Mouse (Mus musculus) kidney, adult 18-20 months (tissue): ENCODE measurements at regions not wholly inside any gene's neighbourhood (a gene's known extent, or its start where the extent isn't known, plus 50 kb on each side); places are given as distances from the start of the nearest gene placed in this dataset.
A peak's percentile ranks its signal among the peaks of the same experiment; 100 is the strongest.

ENCODE experiments used
- DNase-seq: peaks from one replicate; pipeline ENCODE4 v3.0.0; 2021

DNA sequence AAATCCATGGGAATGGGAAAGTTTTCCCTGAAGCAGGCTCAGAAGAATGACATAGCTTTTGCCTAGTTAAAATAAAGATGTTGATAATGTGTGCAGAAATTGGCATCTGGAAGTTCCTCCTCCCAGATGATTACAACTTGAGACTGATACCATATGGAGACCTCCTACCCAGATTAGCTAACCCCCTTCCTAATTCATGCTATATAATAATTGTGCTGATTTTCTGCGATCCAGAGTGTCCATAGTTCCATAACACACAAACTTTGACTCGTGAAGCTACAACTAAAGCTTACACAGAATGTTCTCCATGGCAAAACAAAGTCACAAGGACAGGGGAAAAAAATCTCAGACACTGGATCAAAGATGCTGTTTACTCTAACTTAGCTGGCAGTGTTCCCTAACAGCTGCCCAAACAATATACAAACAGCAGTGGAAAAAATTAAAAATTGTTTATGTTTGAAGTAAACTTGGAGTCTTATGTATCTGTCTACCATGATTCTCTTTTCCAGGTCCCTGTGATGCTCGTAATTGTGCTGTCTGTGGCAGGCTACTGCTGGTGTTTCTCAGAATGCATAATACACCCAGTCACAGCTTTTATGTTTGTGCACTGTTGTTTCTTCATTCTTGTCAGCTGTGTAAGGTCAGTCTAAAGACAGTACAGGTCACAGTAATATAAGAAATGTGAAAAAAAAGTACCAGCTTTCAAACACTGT lies 1978.8 kb upstream of the A830018L16Rik start:
- no peak for DNase-seq

DNA sequence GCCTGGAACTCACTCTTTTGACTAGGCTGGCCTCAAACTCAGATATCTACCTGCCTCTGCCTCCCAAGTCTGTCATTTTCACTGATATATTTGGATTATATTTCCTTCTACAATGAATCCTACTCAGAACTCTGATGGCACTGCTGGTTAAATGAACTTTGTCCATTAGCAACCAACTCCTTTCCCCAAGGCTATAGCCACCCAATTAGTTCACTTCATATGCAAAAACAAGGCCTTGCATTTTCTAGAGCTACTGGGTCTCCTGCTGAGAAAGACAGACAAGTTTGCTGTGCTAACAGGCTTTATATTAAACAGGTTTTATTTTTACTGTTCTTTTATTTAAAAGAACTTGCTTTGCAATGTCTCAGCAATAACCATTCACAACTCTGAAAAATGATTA lies 1971.0 kb upstream of the A830018L16Rik start:
- no peak for DNase-seq

DNA sequence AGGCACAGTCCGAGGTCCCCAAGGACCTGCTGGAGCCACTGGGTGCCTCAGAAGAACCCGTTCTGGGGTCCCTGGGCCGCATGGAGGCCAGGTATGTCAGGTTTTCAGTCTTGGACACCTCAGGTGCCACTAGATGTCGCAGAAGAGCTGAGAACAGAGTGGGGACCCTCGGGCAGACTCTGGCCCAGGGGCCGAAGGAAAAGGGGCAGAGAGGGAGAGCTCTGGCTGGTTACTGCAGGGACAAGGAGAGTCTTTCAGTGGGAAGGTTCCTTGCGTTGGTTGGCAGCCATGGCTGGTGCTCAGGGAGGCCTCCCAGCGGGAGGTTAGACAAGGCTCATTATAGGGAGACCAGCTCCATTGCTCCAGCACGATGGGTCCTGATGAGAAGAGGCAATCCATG lies 1944.4 kb upstream of the A830018L16Rik start:
- peak; percentile 8 for DNase-seq

DNA sequence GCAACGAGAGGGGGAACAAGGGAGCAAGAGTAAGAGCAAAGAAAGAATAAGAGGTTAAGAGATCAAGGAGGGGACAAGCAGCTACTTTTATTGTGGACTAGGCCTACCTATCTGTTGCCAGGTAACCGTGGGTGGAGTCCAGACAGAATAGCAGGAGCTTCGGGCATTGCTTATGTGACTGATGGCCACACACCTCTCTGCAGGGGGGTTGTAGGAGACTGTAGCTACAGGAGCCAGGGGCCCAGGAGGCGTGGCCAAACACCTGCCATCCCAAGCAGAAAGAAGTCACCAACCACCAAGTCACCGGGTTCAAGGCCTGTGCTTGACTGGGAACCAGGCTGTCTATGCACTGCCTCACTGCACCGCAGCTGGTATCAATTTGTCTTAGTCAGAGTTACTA lies 1943.9 kb upstream of the A830018L16Rik start:
- DNase-seq, result no peak
